Mouse (Mus musculus): ENCODE measurements around the gene Stx7. TPM values are rescaled to one million over a fixed set of nuclear protein-coding genes. Genes with fewer than 3 reads are reported as not detected.
"Not testable (repeated sequence)": the region's sequence is repeated elsewhere in the genome, so short reads cannot be mapped to it uniquely, and the experiment has no call there.

Gene Stx7
- 35.7 and 40.4 TPM in 2 replicates for polyA plus RNA-seq (2012; ENCODE audit: insufficient read depth, insufficient read length, missing spikeins)

DNA sequence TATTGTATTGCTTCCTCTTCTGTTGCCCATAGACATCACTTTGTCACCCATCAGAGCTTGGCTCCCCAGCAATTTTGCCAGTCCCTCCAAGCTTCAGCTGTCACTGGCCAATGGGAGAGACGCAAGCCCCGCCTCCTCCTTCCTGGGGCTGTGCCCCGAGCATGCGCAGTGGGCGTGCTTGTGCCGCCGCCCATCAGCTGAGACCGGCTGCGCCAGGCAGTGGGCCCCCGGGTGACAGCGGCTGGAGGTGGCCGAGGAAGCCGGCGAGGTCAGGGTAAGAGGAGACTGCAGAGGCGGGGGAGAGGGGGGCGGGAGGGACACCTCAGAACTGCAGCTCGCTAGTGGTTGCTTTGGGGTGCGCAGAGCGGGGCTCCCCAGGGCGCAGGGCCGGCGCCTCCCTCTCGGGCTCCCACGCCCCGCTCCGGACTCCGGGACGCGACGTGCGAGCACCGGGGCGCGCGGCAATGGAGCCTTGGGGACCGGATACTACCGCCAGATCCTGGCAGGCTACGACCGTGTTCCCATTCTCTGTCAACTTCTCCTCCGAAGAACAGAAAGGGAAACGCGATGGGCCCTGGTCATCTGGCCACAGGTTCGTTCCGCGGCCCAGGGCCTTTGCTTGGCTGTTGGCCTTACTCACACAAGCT, at the start of gene Stx7:
TSS of gene Stx7 (plus strand) at position 168 of the 647 bp plus-strand sequence.
- H3K27ac ChIP-seq (replicated peaks; ENCODE audit: low read depth, low read length): peak within 1 kb of the TSS; percentile 60
- no peaks in the 10 kb centered on the region; the same call in 1 of the 2 replicates for H3K4me1 ChIP-seq (ENCODE audit: control insufficient read depth, insufficient read depth, insufficient read length, low read length)
- peak within 1 kb of the TSS; percentile 84 for H3K4me3 ChIP-seq (ENCODE audit: insufficient read depth, low read depth, low read length)

GRCm38 (mm10) chr10:24101812-24102211, 47.3 kb upstream of the Stx7 start, which contains the start of gene Taar8c:
Gene Taar8c (minus strand): TSS chr10:24101912.
- H3K4me1 ChIP-seq (ENCODE audit: control insufficient read depth, insufficient read depth, insufficient read length, low read length): not testable (repeated sequence)

GRCm38 (mm10) chr10:24103299-24103698, 45.8 kb upstream of the Stx7 start:
- not testable (repeated sequence) for H3K27ac ChIP-seq (replicated peaks; ENCODE audit: low read depth, low read length); H3K4me1 ChIP-seq (ENCODE audit: control insufficient read depth, insufficient read depth, insufficient read length, low read length); H3K4me3 ChIP-seq (ENCODE audit: insufficient read depth, low read depth, low read length)

More at GRCm38 (mm10) chr10:24101812-24102211, 47.3 kb upstream of the Stx7 start, which contains the start of gene Taar8c:
- H3K4me3 ChIP-seq (ENCODE audit: insufficient read depth, low read depth, low read length); H3K27ac ChIP-seq (replicated peaks; ENCODE audit: low read depth, low read length): not testable (repeated sequence)

GRCm38 (mm10) chr10:24107747-24108146, 41.4 kb upstream of the Stx7 start:
- no peaks in the 10 kb centered on the region for H3K4me1 ChIP-seq (ENCODE audit: control insufficient read depth, insufficient read depth, insufficient read length, low read length)

GRCm38 (mm10) chr10:24108236-24108635, 40.9 kb upstream of the Stx7 start:
- Histone ChIP-seq H3K27ac (replicated peaks; ENCODE audit: low read depth, low read length) (no peak overlapping the region), H3K4me3 (ENCODE audit: insufficient read depth, low read depth, low read length) (no peak overlapping the region), H3K4me1 (ENCODE audit: control insufficient read depth, insufficient read depth, insufficient read length, low read length) (no peaks in the 10 kb centered on the region)

More at GRCm38 (mm10) chr10:24107747-24108146, 41.4 kb upstream of the Stx7 start:
- Histone ChIP-seq H3K27ac (replicated peaks; ENCODE audit: low read depth, low read length) (no peak overlapping the region), H3K4me3 (ENCODE audit: insufficient read depth, low read depth, low read length) (no peak overlapping the region)

DNA sequence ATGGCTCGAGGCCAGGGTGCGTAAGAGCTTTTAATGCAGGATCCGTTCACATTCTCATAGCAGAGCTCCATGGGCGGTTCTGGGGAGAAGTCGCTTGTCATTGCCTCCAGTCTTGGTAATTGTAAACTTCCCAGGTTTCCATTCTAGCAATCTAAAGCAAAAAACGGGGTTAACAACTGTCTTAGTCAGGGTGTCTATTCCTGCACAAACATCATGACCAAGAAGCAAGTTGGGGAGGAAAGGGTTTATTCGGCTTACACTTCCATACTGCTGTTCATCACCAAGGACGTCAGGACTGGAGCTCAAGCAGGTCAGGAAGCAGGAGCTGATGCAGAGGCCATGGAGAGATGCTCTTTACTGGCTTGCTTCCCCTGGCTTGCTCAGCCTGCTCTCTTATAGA, 39.7 kb upstream of the Stx7 start, which contains the start of gene Taar9:
TSS of gene Taar9 (minus strand) at position 101 of the 400 bp plus-strand sequence.
- not testable (repeated sequence) for H3K27ac ChIP-seq (replicated peaks; ENCODE audit: low read depth, low read length); H3K4me3 ChIP-seq (ENCODE audit: insufficient read depth, low read depth, low read length); H3K4me1 ChIP-seq (ENCODE audit: control insufficient read depth, insufficient read depth, insufficient read length, low read length)

DNA sequence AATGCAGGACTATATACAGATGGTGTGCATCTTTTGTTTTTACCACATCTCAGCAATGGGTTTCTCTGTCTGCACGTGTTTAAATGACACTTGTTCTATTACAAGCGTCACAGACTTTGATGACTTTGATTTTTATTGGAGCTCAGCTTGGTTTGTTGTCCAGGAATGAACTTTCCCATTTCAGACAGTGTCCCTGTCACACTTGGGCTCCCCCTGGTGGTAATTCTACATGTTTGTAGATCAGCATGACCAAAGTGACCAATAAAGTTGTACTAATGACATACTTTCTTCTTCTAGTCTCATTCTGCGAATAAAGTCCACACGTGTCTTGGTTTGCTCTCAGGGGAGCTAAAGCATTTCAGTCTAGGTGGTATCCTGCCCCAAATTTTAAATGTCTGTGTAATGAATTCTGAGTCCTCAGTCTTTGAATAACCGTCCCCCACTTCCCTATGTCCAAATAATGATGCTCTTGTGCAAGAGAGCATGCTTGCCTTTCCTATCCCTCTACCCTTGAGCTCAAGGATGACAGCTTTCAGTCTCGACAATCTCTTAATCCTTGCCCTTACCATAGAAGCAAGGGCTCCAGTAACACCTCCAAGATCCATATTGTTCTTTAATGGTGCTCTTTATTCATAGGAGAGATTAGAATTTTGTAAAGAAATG, 37.9 kb upstream of the Stx7 start:
- Histone ChIP-seq H3K4me1 (ENCODE audit: control insufficient read depth, insufficient read depth, insufficient read length, low read length) (no peaks in the 10 kb centered on the region), H3K4me3 (ENCODE audit: insufficient read depth, low read depth, low read length) (no peak overlapping the region), H3K27ac (replicated peaks; ENCODE audit: low read depth, low read length) (no peak overlapping the region)

GRCm38 (mm10) chr10:24131451-24132262, 17.4 kb upstream of the Stx7 start:
- Histone ChIP-seq H3K4me3 (ENCODE audit: insufficient read depth, low read depth, low read length) (peak overlapping the region; percentile 13; the same call in 1 of the 2 replicates), H3K27ac (replicated peaks; ENCODE audit: low read depth, low read length) (no peak overlapping the region), H3K4me1 (ENCODE audit: control insufficient read depth, insufficient read depth, insufficient read length, low read length) (no peaks in the 10 kb centered on the region)

DNA sequence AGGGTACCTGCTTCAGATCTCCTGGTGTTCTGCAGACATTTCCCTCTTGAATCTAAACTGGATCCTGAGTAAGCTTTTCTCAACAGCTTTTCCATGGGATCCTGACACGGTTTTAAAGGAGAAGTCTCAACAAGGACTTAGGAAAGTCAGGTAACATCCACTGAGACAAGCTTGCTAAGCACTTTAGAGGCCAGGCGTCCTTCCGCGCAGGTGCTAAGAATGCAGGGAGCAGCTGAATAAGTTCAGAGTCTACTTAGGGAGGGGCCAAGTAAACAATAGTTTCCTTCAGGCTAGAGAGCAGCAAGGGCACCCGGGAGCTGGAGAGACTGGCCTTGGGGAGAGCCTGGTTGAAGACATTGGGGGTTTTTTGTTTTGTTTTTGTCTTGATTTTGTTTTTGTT, 16.8 kb upstream of the Stx7 start:
- no peaks in the 10 kb centered on the region for H3K4me1 ChIP-seq (ENCODE audit: control insufficient read depth, insufficient read depth, insufficient read length, low read length)
- H3K27ac ChIP-seq (replicated peaks; ENCODE audit: low read depth, low read length): no peak overlapping the region
- no peak overlapping the region for H3K4me3 ChIP-seq (ENCODE audit: insufficient read depth, low read depth, low read length)

- H3K4me3 ChIP-seq (ENCODE audit: insufficient read depth, low read depth, low read length): no peak overlapping the region
- H3K27ac ChIP-seq (replicated peaks; ENCODE audit: low read depth, low read length): no peak overlapping the region
- no peaks in the 10 kb centered on the region for H3K4me1 ChIP-seq (ENCODE audit: control insufficient read depth, insufficient read depth, insufficient read length, low read length)
Observed at GRCm38 (mm10) chr10:24133132-24133531, 16.0 kb upstream of the Stx7 start.

- Histone ChIP-seq H3K4me3 (ENCODE audit: insufficient read depth, low read depth, low read length) (no peak overlapping the region), H3K4me1 (ENCODE audit: control insufficient read depth, insufficient read depth, insufficient read length, low read length) (no peaks in the 10 kb centered on the region), H3K27ac (replicated peaks; ENCODE audit: low read depth, low read length) (no peak overlapping the region)
Observed at GRCm38 (mm10) chr10:24134071-24134645, 14.9 kb upstream of the Stx7 start.

- Histone ChIP-seq H3K4me3 (ENCODE audit: insufficient read depth, low read depth, low read length) (no peak overlapping the region), H3K4me1 (ENCODE audit: control insufficient read depth, insufficient read depth, insufficient read length, low read length) (no peaks in the 10 kb centered on the region), H3K27ac (replicated peaks; ENCODE audit: low read depth, low read length) (no peak overlapping the region)
Observed at GRCm38 (mm10) chr10:24138623-24139261, 10.4 kb upstream of the Stx7 start.

GRCm38 (mm10) chr10:24142735-24143134, 6.4 kb upstream of the Stx7 start:
- Histone ChIP-seq H3K4me1 (ENCODE audit: control insufficient read depth, insufficient read depth, insufficient read length, low read length) (no peaks in the 10 kb centered on the region), H3K27ac (replicated peaks; ENCODE audit: low read depth, low read length) (no peak overlapping the region), H3K4me3 (ENCODE audit: insufficient read depth, low read depth, low read length) (no peak overlapping the region)

DNA sequence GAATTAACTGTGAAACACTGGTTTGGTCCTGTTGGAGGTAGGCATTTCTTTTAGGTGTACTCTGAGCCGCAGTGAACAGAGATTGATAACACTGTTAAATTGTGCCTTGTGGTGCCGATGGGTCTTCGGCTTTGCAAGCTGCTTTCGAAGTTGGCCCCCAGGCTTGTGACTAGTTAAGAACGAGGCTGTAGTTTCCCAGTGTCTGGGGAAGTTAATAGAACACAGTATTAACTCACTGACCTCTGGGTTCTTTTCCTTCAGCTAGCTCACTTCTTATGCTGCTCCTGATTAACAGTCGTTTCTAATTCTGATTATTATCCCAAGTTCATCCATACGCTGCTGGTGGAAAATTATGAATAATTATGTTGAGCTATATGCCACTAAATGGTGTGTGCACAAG, 984 bp downstream of the Stx7 start:
- H3K27ac ChIP-seq (replicated peaks; ENCODE audit: low read depth, low read length): no peak overlapping the region; the same call in 1 of the 2 replicates
- H3K4me3 ChIP-seq (ENCODE audit: insufficient read depth, low read depth, low read length): peak overlapping the region; percentile 84
- H3K4me1 ChIP-seq (ENCODE audit: control insufficient read depth, insufficient read depth, insufficient read length, low read length): no peaks in the 10 kb centered on the region; the same call in 1 of the 2 replicates

Data from brown adipose tissue, adult 24 weeks (tissue).